Mouse (Mus musculus) heart, embryonic 15.5 days (tissue): ENCODE measurements at regions not wholly inside any gene's neighbourhood (a gene's known extent, or its start where the extent isn't known, plus 50 kb on each side); places are given as distances from the start of the nearest gene placed in this dataset.

Experiments
- ATAC-seq: fragments of 200-750 bp; cut with Nextera tagmentation; replicated peaks from 2 replicates; pipeline ENCODE4 v1.8.0; 2017; ENCODE audit warnings: low read depth, moderate TSS enrichment; ENCODE audit not compliant: insufficient number of reproducible peaks, insufficient read depth, low FRiP score
- H3K27ac ChIP-seq: fragments of 300-500 bp; sonication (generic); 2 replicates; pipeline ENCODE4 v1.5.1; 2015; ENCODE audit warnings: mild to moderate bottlenecking, inconsistent platforms
- H3K27me3 ChIP-seq: fragments of 300-500 bp; sonication (generic); 2 replicates; pipeline ENCODE4 v1.6.1; 2015; ENCODE audit warnings: inconsistent platforms
- H3K36me3 ChIP-seq: fragments of 300-500 bp; sonication (generic); 2 replicates; pipeline ENCODE4 v1.6.1; 2015; ENCODE audit warnings: mild to moderate bottlenecking, inconsistent platforms
- H3K4me1 ChIP-seq: fragments of 300-500 bp; sonication (generic); replicated peaks from 2 replicates; pipeline ENCODE4 v1.6.1; 2015; ENCODE audit warnings: inconsistent platforms
- H3K4me2 ChIP-seq: fragments of 300-500 bp; sonication (generic); 2 replicates; pipeline ENCODE4 v1.6.1; 2015; ENCODE audit warnings: inconsistent platforms, mild to moderate bottlenecking, moderate library complexity
- H3K4me3 ChIP-seq: fragments of 300-500 bp; sonication (generic); 2 replicates; pipeline ENCODE4 v1.5.1; 2015; ENCODE audit warnings: mild to moderate bottlenecking, inconsistent platforms
- H3K9ac ChIP-seq: fragments of 300-500 bp; sonication (generic); 2 replicates; pipeline ENCODE4 v1.6.1; 2015; ENCODE audit warnings: mild to moderate bottlenecking, inconsistent platforms
- H3K9me3 ChIP-seq: fragments of 300-500 bp; sonication (generic); replicated peaks from 2 replicates; pipeline ENCODE4 v1.6.1; 2016; ENCODE audit warnings: inconsistent platforms
- WGBS: fragments of 180-500 bp; shearing (Covaris S2); methylation state at CpG from one replicate; pipeline ENCODE4 v1.1.7; 2015; ENCODE audit warnings: mixed read lengths; 5-methylcytosine and 5-hydroxymethylcytosine counted together

DNA sequence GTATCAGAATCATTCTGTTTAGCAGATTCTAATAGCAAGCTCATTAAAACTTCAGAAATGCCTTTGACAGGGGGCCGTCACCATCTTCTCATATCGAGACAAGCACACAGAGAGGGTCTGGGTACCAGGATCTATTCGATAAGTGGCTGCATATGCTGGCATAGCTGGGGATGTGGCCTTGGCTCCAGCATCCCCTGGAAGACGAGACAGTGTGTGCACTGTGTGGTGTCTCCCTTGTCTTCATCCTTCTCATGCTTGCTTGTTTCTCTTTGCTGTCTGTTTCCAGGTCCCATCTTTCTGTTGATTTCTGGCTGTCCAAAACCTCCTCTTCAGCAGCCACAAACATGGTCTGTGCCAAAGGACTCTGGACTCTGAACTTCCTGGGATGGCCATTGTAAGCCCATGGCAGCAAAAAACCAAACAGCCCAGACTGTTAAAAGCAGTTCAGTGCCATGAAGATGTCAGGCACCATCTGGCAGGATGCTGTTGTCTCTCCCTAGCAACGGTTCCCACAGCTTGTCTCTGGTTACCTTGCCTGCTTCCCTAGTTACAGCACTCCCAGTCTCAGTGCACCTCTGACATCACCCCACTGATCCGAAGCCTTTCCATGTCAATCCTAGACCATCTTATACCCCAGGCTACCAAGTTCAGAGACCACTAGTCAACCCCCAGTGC, 56.5 kb downstream of the Kctd12 start:
- no peaks in the 10 kb centered on the region for H3K36me3 ChIP-seq
- 74% methylated on average over 6 of the region's 6 CpGs for WGBS

DNA sequence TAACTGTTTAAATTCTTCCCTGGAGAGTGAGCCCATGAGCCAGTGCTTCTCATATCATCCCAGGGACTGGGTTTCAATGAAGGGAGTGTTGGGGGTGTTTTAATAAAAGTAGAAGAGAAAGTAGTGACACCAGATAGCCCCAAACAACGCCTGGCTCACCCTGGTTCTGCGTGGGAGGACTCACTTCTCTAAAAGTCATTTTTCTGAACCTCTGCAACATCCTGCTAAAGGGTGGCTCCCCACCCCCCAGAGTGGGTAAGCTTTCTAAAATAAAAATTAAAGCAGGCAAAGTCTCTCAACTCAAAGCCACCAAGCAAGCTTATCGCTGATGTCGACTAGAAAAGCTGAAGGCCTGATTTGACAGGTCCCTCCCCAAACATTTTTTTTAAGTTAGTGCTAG, 57.8 kb downstream of the Kctd12 start:
- Histone ChIP-seq H3K27me3 (no peaks in the 10 kb centered on the region), H3K4me2 (no peak overlapping the region), H3K9me3 (no peaks in the 10 kb centered on the region), H3K9ac (no peak overlapping the region), H3K36me3 (no peaks in the 10 kb centered on the region), H3K27ac (no peak overlapping the region), H3K4me1 (no peaks in the 10 kb centered on the region), H3K4me3 (no peak overlapping the region)
- 58% methylated on average over 4 of the region's 4 CpGs for WGBS
- no peak for ATAC-seq

More for the DNA sequence above, 56.5 kb downstream of the Kctd12 start:
- H3K27ac ChIP-seq = no peak overlapping the region
- ATAC-seq = no peak
- no peak overlapping the region for H3K9ac ChIP-seq
- no peaks in the 10 kb centered on the region for H3K4me1 ChIP-seq
- no peak overlapping the region for H3K4me2 ChIP-seq
- H3K27me3 ChIP-seq = no peaks in the 10 kb centered on the region
- H3K9me3 ChIP-seq = no peaks in the 10 kb centered on the region
- no peak overlapping the region for H3K4me3 ChIP-seq

DNA sequence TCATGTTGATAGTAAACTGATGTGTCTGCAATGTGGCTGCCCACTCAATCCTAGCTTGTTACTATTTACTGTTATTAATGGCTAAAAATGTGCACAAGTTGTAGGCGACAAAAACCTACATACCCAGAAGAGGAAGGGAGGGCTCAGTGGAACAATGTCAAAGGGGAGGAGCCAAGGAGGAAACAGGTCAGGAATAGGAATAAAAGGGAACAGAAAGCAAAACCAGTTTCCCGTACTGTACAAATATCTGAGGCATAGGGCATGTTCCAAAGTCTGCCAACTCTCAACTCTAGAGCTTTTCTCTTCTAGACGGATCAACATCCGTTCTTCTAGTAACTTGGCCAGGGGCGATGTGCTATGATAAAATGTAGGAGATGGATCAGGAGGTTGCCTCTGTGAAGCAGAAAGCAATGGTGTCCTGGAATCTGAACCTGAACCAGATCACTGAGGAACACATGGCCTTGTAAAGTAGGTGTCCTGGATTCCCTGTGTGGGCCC, 59.9 kb downstream of the Kctd12 start:
- Histone ChIP-seq H3K4me2 (no peak overlapping the region), H3K27ac (no peak overlapping the region), H3K4me1 (peaks cover 5% of the 10 kb centered on the region), H3K4me3 (no peak overlapping the region), H3K27me3 (no peaks in the 10 kb centered on the region), H3K36me3 (no peaks in the 10 kb centered on the region), H3K9me3 (no peaks in the 10 kb centered on the region), H3K9ac (no peak overlapping the region)
- no peak for ATAC-seq
- 75% methylated on average over 5 of the region's 5 CpGs for WGBS

DNA sequence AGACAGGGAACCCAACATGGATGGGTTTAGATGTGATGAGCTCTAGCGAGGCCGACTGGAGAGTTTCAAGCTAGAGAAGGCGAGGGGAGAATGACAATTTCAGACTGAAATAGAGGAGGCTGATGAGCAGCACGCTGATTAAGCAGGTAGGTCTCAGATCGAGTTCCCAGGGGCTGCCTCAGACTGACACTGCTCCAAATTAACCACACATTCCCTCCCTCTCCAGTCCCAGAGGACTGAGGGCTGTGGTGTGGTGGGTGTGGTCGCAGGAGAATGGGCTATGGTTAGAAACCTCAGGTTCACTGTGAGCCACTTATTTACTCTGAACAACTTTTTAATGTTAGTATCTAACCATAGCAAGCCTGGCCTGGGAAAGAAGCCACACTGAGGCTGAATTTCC, 62.0 kb downstream of the Kctd12 start:
- Histone ChIP-seq H3K27me3 (no peaks in the 10 kb centered on the region), H3K4me2 (no peak overlapping the region), H3K9me3 (no peaks in the 10 kb centered on the region), H3K4me3 (no peak overlapping the region), H3K9ac (no peak overlapping the region), H3K27ac (no peak overlapping the region), H3K36me3 (no peaks in the 10 kb centered on the region), H3K4me1 (peaks cover 5% of the 10 kb centered on the region)
- WGBS = 76% methylated on average over 6 of the region's 6 CpGs
- ATAC-seq = no peak

DNA sequence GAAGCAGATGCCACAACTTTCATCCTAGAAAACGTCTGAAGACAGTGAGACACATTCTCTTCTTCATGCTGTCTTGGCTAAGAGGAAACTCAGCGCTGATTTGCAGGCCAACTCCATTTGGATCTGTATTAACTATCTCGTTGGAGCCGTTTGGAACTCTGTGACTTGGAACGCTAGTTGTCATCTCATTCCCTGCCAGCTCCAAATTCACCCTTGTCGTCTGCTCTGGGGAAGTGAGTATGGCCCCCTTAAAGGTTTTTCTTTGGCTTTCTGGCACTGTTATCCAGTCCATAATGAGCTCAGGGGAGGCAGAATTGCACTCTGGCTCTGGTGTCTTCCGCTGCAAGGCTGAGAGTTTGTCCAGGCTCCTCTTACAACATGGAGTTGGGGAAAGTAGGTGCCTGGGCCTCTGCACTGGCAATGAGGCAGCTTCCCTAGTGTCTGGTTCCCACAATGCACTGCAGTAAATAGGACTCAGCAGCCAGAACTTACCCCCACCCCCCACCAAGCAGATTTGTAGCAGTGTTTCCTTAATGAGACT, 63.1 kb downstream of the Kctd12 start:
- Histone ChIP-seq H3K4me2 (no peak overlapping the region), H3K36me3 (no peaks in the 10 kb centered on the region), H3K27ac (no peak overlapping the region), H3K9me3 (no peaks in the 10 kb centered on the region), H3K4me3 (no peak overlapping the region), H3K4me1 (peaks cover 5% of the 10 kb centered on the region), H3K27me3 (no peaks in the 10 kb centered on the region), H3K9ac (no peak overlapping the region)
- 71% methylated on average over 7 of the region's 7 CpGs for WGBS
- ATAC-seq = no peak

DNA sequence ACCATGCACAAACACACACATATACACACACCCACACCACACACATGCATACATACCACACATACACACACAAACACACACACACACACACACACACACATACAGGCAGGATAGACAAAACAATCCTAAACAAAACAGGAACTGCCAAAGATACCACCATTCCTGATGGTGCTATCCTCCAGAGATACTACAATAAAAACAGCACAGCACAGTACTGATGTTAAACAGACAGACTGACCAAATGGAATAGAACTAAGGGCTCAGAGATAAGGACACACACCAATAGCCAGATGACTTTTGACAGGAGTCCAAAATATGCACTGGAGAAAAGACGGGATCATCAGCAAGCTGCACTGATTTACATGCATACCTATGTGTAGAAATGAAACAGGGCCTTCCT, 64.5 kb downstream of the Kctd12 start:
- WGBS = 14% methylated on average over 1 of the region's 1 CpGs
- Histone ChIP-seq H3K27me3 (no peaks in the 10 kb centered on the region), H3K36me3 (no peaks in the 10 kb centered on the region), H3K27ac (no peak overlapping the region), H3K9me3 (no peaks in the 10 kb centered on the region), H3K9ac (no peak overlapping the region), H3K4me3 (no peak overlapping the region), H3K4me1 (peaks cover 5% of the 10 kb centered on the region), H3K4me2 (no peak overlapping the region)
- ATAC-seq = no peak

DNA sequence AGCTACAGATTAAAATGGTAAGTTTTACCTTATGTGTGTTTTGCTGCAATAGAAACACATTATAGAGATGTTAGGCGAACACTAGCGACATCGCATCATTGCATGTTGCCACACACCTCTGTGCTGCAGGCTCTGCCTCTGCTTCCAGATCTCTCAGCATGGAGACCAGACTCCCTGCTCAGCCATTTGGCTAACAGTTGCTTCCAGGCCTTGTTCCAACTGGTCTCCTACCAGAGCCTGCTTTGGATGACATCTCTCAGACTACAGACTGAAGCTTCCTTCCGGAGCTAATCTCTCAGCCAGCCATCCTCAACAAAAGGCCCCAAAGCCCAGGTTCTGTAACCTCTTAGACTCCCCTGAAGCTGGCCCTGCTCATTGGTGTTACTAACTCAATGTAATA, 66.5 kb downstream of the Kctd12 start:
- no peak overlapping the region for H3K9ac ChIP-seq
- H3K36me3 ChIP-seq = no peaks in the 10 kb centered on the region
- ATAC-seq = no peak
- no peaks in the 10 kb centered on the region for H3K9me3 ChIP-seq
- no peaks in the 10 kb centered on the region for H3K27me3 ChIP-seq
- peaks cover 5% of the 10 kb centered on the region for H3K4me1 ChIP-seq
- H3K27ac ChIP-seq = no peak overlapping the region
- no peak overlapping the region for H3K4me2 ChIP-seq
- 85% methylated on average over 4 of the region's 4 CpGs for WGBS
- no peak overlapping the region for H3K4me3 ChIP-seq

DNA sequence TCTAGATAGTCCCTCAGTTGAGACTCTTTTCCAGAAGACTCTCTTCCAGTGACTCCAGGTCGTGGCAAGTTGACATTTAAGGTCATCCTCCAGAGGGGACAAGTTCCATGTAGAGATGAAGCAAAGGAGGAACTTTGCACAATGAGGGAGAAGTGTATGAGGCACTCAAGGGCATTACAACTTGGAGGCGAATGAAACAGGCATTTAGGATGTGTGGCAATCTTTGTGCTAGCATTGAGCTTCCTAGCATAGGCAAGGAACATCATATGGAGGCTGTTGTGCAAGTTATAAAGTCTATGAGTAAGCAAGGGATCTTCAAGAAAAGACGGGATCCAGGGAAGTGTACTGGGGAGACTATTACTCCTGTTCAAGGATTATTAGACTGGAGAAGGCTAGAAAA, 70.9 kb downstream of the Kctd12 start:
- H3K27ac ChIP-seq = no peak overlapping the region
- ATAC-seq = no peak
- no peak overlapping the region for H3K4me3 ChIP-seq
- WGBS = 73% methylated on average over 3 of the region's 3 CpGs
- H3K36me3 ChIP-seq = no peaks in the 10 kb centered on the region
- H3K9me3 ChIP-seq = no peaks in the 10 kb centered on the region
- no peak overlapping the region for H3K4me2 ChIP-seq
- no peaks in the 10 kb centered on the region for H3K27me3 ChIP-seq
- no peaks in the 10 kb centered on the region for H3K4me1 ChIP-seq
- no peak overlapping the region for H3K9ac ChIP-seq

DNA sequence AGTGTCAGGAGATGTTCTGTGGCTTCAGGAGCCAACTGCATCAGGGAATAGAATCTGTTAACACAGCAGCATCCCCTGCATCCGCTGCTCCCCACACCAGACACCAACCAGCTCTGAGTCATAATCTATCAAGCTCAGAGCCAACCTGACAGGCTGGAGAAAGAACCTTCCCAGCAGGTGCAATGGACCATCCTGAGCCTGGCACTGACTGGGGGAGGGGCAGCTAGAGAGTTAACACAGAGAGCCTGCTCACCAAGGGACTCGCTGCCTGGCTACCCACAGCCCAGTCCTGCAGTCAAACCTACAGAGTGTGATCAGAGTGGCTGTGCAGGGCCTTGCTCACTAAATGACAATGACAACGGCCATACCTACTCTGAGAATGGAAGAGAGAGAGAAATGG, 73.4 kb downstream of the Kctd12 start:
- Histone ChIP-seq H3K4me2 (no peak overlapping the region), H3K4me1 (no peaks in the 10 kb centered on the region), H3K9ac (no peak overlapping the region), H3K27me3 (no peaks in the 10 kb centered on the region), H3K9me3 (no peaks in the 10 kb centered on the region), H3K27ac (no peak overlapping the region), H3K36me3 (no peaks in the 10 kb centered on the region), H3K4me3 (no peak overlapping the region)
- no peak for ATAC-seq
- 65% methylated on average over 3 of the region's 3 CpGs for WGBS

DNA sequence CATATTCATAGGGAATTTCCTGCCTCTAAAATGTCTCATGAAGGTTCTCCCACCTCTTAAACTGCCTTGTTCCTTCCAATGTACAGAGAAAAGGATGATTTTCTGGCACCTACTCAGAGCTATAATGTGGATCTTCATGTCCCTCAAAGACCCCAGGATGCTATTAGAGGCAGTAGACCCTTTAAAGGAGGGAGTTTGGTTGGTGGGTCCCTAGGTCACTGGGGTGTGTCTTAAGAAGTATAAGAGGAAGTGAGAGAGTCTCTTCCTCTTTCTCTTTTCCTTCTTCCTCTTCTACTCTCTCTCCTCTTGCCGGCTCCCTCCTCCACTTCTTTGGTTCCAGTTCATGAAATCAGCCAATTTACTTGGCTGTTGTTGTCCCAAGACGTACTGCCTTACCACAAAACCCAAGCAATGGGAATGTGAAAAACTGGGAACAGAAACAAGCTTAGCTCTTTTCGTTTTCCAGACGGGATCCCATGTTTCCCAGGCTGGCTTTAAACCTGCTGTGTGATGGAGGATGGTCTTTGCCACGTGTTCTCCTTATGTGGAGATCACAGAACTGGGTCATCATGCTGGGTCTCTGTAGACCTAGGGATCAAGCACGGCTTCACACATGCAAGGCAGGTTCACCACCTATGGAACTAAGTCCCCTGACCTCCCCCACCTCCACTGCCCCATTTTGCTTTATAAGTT, 74.9 kb downstream of the Kctd12 start:
- ATAC-seq = no peak
- WGBS = 83% methylated on average over 6 of the region's 6 CpGs
- no peak overlapping the region for H3K4me3 ChIP-seq
- H3K4me1 ChIP-seq = peaks cover 8% of the 10 kb centered on the region
- no peaks in the 10 kb centered on the region for H3K9me3 ChIP-seq
- no peaks in the 10 kb centered on the region for H3K36me3 ChIP-seq
- H3K4me2 ChIP-seq = no peak overlapping the region
- H3K27me3 ChIP-seq = no peaks in the 10 kb centered on the region
- H3K9ac ChIP-seq = no peak overlapping the region
- no peak overlapping the region for H3K27ac ChIP-seq

DNA sequence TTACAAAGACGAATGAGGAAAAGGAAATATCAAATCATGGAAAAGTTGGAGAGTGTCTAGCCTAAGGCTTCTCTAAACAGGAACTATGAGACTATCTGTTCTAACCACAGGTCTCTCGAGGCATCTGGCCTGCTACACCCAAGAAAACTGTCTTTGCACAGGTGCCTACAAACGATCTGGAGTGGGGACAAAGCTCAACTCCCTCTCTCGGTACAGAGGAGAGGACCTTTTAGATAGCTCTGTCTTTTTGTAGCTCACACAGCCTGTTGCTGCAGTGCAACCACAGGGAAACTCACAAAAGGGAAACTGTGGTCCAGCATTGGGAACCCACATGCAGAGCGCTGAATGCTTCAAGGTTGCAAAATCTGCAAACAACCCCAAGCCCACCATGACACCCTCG, 75.6 kb downstream of the Kctd12 start:
- Histone ChIP-seq H3K4me2 (no peak overlapping the region), H3K9me3 (no peaks in the 10 kb centered on the region), H3K4me3 (no peak overlapping the region), H3K36me3 (no peaks in the 10 kb centered on the region), H3K9ac (no peak overlapping the region), H3K27ac (peak overlapping the region; percentile 40; the same call in 1 of the 2 replicates), H3K27me3 (no peaks in the 10 kb centered on the region), H3K4me1 (peaks cover 13% of the 10 kb centered on the region)
- 64% methylated on average over 6 of the region's 6 CpGs for WGBS
- no peak for ATAC-seq

DNA sequence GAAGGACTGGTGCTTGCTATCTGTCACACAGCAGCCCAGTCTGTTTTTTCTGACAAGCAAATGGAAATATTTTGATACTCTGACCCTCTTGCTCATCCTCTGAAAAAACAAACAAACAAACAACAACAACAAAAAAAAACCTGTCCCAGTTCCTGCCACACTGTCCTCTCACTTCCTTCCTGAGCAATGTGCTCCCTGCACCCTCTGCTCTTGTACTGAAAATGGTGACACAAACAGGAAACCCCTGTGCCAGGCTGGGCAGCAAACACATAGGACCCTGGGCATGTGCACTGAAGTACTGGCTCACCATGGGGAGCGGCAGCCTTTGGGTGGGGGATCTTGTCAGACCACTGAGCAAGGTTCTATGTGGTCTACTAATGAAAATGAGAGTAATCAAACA, 76.2 kb downstream of the Kctd12 start:
- H3K9ac ChIP-seq = no peak overlapping the region
- WGBS = 76% methylated on average over 1 of the region's 1 CpGs
- no peak for ATAC-seq
- no peaks in the 10 kb centered on the region for H3K9me3 ChIP-seq
- peaks cover 13% of the 10 kb centered on the region for H3K4me1 ChIP-seq
- no peaks in the 10 kb centered on the region for H3K36me3 ChIP-seq
- no peak overlapping the region for H3K4me3 ChIP-seq
- H3K27ac ChIP-seq = peak overlapping the region; percentile 40; the same call in 1 of the 2 replicates
- no peak overlapping the region for H3K4me2 ChIP-seq
- no peaks in the 10 kb centered on the region for H3K27me3 ChIP-seq
